Mouse (Mus musculus): Measurements from ENCODE around the gene Ptpn20.

Gene Ptpn20

DNA sequence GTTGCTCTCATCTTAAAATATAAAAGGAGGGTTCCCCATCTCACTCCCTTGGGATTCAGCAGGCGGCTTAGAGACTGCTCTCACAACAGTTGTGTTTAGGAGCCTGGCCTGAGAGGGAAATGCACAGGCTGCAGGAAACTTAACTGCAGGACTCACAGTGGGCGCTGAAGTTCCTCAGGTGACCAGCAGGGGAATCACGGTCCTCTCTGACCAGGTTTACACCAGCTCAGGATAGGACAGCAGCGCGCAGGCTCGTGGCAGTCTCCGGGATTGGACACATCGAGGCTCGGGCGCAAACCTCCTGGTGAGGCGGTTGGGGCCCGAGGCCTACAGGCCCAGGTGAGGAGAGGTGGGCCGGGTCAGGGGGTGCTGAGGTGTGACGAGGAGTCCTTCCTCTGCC lies at the start of gene Ptpn20:
Gene Ptpn20, plus strand, starts transcription at position 257 of the 400 bp plus-strand sequence.
- DNase-seq, result peak; percentile 3

DNA sequence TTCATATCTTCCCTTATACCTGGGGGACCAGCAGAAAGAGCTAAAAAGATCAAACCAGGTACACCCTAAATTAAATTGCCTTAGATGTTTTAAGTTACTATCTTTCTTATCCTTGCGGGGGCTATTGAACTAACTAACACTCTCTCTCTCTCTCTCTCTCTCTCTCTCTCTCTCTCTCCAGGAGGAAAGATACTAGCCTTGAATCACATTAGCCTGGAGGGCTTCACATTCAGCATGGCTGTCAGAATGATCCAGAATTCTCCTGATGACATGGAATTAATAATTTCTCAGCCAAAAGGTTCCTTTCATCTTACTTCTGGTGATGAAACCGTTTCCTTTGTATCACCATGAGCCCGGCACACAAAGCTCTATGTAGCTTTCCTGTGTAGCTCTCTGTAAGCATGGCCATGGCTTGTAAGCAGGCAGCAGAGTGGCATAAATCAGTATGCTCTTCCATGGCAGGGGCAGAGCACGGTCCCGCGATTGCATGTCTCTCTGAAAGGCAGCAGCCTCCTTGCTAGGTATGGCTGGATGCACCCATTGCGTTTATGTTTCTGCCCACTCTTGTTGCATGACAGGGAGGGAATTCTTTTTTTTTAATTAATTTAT lies 49.3 kb upstream of the Ptpn20 start:
- no peak for DNase-seq

DNA sequence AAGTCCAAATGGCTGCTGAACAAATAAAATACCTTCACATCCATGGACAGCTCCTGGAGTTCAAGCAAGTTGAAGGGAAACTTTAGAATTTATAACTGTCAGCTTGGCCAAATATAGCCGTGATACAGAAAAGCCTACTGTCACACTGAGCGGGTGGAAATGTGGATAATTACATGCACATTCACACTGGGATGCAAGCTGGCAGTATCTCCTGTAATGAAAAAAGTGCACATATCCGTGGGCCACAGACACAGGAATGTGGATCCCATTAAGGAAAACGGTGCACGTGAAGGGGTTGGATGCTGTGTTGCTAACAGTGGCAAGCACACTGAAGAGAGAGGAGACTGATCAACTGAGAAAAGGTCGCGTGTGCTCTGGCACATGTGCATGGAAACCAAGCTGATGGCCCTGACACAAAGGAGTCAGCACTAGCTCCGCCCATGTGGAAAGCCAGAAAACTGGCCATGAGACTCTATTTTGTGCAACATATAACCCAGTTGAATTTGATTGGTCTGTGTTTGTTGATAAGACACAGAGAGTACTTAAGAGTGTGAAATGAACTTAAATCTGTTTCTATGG lies 43.4 kb upstream of the Ptpn20 start:
- DNase-seq, result no peak

DNA sequence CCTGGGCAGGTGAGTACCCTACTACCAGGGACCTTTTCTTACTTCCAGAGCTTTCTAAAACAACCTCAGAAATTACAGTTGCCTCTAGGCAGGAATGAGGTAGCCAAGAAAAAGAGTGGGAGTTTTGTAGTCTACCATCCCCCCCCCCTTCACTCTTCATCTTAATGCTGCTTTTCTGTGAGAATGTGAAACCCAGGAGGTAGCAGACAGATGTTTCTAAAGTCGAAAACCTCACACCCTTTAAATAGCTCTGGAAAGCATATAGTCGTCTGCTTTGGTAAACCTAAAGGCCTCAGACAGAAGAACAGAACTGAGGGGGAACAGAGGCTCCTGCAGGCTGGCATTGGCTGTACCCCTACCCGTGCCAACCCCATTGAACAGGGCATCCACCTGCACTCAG lies 40.4 kb upstream of the Ptpn20 start:
- no peak for DNase-seq

DNA sequence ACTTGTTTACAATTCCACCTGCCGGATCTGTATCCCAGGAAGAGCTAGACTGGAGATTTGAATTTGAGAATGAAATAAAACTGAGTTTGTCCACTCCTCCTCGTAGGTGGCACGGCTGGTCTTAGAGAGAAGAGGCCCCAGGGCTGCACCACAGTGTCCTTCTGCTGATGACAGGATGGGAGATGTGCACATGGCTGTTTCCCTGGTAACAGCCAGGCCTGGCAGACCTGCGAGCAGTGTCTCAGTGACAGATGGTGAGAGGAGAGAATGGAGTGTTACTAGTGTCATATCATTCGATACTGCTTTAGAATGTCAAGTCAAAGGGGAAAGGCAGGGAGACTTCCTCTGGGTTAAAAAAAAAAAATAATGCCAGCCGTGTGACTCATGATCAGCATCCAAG lies 39.2 kb upstream of the Ptpn20 start:
- no peak for DNase-seq

DNA sequence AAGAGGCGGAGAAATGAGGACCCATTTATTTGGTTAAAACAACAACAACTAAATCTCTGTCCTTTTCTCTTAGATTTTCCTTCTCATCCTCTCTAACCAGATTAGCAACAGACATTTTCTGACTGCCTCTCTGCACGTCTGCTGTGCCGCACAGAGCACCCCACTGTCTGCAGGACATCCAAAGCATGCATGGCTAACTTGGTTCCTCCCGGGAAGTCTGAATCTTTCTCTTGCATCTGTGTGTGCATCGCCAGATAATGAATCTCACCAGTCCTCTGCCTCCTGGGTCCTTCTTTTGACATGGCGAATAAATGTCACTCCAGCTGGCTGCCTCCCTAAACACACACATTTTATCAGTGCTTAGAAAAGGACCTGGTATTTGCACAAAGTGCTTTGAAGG lies 18.3 kb upstream of the Ptpn20 start:
- no peak for DNase-seq

DNA sequence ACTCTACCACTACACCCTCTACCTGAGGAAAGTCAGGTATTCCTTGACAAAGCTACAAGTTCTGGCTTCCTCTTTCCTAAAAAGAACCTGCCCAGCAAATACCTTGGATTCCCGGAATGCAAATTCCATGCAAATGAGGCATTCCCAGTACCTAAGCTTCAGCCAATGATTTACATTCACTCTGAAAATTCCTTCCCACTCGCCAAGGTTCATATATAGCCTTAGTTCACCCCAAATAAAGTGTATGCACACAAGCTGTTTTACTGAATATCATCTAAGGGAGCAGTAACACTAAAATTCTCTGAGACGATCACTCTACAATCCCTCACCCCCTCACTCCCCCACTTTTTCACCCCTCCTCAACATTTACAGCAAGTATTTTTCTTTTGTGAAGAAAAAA lies 15.4 kb upstream of the Ptpn20 start:
- DNase-seq, result no peak

DNA sequence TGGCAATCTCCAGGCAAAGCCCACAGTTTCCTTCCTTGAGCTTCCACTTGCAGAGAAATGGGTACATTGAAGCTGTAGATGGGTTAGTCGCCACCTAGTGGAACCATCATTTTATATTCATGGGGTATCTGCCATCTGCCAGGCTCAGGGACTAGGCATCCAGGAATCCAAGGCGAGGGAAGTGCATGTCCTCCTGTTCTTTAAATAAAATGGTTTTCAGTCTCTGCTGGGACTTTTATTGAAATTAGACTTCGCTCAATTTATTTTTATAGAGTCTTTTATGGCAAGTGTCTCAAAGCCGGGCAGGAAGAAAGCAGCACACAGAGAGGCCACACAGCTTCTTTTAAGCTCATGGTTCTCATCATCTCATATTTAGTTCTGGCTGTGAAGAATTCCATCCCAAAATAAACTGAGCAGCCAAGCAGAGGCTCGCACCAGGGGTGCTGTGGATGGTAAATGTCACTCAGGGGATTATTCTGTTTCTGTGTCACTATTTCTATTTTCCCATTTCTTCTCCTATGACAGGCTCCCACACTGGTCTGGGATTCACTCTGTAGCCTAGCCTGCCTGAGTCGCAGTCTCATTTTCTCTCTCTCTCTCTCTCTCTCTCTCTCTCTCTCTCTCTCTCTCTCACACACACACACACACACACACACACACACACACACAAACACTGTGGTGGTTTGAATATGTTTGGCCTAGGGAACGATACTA lies 9.1 kb upstream of the Ptpn20 start:
- DNase-seq, result no peak

DNA sequence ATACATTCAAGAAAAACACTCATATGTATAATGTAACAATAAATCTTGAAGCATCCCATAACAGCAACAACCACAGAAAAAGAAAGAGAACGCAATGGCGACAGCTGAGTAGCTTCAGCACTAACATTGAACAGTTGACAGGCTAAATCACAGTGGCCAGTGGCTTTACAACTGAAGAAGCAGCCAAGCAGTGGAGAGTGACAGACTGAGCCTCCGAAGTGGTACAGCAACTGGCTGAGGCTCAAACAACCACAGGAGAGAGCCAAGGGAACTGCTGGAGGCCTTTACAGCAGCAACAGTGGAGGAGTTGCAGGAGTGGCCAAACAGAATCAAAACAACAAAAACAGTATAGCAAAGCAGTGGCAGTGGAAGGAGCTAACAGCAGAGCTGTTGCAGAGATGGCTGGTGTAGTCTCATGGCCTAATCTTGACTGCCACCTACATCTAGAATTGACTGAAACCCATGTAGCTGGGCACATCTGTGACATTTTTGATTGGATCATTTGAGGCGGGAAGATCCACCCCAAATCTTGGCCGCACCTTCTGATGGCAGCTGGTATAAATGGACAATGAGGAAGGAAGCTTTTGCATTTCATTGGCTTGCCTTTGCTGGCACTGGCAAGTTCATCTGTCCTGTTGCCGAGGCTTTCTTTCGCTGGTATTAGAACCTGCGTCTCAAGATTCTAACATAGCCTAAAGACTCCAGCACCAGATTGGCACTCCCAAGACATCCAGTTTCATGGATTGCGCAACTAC lies 9.5 kb downstream of the Ptpn20 start:
- DNase-seq, result no peak

DNA sequence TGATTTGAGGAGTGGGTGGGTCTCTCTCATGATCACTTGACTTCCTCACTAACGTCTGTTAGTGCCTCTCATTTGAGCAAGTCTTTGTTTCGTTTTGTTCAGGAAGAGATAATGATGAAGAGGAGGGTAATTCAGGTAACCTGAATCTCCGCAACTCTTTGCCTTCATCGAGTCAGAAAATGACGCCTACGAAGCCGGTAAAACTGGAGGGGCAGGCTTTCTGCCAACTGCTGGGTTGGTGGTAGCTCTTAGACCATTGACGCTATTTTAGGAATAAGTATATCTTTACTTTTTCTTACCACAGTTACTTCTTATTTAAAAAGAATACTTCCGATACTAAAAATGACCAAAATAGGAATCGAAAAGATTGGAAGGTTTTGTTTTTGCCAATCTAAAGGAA lies 18.4 kb downstream of the Ptpn20 start:
- DNase-seq, result no peak

DNA sequence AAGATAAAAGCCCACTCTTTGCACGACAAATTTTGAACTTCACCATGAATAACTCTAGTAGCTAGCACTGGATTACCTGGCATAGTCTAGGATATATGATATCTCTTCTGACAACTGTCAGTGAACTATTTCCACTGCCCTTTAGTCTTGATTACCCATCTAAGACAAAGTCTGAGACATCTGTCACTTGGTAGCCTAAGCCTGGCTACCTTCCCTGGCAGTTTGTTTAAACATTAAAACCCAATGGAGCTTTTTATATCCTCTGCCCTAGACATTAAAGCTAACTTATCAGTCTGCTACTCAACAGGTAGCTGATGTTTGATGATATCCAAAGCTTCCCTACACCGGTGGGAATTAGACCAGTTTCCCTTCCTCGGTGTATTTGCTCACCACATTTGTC lies 36.0 kb downstream of the Ptpn20 start:
- DNase-seq, result no peak

DNA sequence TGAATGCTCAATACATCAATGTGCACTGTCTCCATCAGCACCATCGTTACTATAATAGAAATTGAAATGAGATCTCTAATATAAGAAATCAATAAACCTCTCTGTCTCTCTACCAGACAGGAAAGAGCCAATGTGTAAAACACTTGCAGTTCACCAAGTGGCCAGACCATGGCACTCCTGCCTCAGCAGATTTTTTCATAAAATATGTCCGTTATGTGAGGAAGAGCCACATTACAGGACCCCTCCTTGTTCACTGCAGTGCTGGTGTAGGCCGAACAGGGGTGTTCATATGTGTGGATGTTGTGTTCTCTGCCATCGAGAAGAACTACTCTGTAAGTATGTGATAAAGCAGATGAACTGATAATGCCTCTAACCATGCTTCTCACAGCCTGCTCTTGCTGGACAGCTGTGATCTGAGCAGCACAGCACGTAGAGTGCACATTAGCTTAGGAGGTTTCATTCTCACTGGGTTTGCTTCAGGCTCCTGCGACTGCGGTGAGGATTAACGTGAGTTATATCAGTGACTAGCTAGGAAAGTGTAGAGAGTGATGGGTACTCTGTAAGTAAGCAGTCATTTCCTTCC lies 43.9 kb downstream of the Ptpn20 start:
- DNase-seq, result peak; percentile 50

DNA sequence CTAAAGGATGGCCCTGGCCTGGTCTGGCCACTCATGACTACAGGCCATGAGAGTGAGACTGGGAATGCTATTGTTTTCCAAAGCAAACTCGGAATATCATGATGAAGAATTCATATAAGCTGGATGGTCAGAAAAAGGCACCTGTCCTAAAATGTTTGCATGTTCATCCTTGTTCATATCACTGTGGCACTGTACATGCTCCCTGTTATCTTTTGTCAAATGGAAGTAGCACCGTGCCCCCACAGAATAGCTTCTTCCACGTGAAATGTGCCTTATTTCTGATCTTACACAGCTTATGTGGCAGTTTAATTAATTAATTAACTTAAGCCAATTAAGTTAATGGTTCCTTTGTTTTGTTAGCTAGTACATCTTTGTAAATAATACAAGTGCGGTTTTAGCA lies 45.3 kb downstream of the Ptpn20 start:
- DNase-seq, result no peak

DNA sequence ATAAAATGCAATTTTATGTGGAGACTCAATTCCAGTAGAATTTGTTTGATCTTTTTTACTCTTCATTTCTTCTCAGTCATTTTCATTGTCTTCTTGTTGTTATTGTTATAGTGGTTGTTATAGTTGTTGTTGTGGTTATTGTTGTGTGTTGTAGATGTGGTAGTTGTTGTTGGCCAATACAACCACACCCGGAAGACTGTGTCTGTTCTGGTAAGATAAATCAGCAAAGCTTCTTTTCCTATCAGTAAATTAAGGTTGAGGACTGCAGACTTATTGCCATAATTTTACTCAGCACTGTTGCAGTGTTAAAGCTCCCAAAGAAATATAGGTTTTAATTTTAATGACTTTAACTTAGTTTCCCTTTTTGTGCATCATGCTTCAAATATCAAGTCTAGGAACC lies 45.8 kb downstream of the Ptpn20 start:
- no peak for DNase-seq

DNA sequence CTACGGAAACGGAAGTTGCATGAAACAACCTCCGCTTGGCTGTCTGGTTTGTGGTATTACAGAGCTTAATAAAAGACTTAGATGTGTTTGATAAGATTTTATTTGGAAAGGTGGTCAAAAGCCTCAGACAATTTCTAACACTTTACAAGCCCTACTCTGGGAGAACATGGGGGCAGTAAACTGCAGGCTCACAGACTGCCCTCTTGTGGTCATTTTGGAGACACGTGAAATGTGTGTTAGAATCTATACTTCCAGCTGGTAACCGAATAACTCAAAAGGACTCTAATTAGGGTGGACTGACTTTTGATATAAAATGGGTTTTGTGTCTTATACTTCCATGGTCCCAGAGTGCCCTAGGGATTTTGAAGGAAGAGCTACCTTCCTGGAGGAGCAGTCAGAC lies 50.4 kb downstream of the Ptpn20 start:
- DNase-seq, result no peak

DNA sequence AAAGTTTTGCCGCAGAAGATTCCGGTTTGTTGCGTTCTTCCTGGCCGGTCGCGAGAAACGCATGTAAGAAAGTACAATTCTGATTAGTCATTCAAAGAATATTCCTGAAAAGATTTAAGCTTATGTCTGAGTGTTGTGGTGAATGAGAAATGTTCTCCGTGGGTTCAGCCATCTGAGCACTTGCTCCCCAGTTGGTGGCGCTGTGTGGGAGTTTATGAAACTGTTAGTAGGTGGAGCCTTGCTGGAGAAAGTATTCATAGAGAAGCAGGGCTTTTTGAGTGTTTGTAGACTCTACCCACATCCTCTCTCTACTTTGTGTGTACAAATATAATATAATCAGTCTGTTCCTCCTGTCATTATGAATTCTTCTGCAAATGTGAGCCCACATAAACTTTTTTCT lies 61.7 kb downstream of the Ptpn20 start:
- peak; percentile 64 for DNase-seq

DNA sequence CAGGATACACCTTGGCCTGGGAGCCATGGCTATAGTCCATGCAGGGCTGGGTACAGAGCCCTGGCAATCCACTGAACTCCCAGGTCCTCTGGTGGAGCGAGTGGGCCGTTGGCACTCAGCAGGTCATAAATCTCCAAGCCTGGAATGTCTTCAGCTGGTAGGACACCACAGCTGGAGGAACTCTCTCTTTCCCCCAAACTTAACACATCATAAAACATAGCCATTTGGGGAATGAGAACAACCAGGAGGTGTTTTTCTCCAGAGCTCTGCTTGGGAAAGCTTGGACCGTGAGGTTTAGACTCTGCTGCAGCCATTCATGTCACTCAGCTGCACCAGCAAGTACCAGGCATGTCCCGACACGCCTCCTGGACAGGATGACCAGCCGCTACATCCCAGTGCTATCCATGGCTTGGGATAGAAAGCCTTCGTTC lies 68.5 kb downstream of the Ptpn20 start:
- peak; percentile 64 for DNase-seq

DNA sequence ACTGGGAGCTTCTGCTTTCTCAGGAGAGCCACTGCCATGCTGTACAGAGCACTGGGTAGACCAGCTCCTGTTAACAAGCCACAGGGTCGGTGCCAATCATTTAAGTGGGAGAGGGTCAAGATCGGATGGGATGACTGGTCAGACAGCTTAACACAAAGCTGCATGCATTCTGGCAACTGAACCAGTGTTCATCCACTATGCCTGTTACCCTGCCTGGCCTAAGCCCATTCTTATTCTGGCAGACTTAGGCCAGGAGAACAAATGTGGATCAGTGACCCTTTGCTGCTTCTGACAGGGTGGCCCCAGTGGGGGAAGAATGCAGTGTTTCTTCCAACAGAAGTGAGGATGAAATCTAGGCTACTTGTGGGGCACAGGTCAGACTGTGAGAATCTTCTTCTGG lies 69.3 kb downstream of the Ptpn20 start:
- DNase-seq, result no peak

DNA sequence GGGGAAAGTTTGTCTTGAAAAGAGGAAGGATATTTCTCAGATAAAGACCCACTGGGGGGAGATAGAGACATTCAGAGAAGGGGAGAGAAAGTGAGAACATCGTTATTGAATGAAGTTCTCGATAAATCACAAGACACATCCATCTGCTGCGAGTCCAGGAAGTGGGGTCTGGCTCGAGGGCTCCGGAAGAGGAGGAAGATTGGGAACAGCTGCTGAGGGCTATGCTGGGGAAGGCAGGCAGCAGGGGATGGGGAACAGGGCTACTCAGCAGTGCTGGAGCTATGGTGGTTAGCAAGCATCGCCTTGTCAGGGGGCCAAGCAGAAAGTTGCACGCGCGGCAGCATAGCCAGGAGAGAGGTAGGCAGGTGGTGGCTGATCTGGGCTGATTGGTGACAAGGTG lies 73.1 kb downstream of the Ptpn20 start:
- DNase-seq, result peak; percentile 57

DNA sequence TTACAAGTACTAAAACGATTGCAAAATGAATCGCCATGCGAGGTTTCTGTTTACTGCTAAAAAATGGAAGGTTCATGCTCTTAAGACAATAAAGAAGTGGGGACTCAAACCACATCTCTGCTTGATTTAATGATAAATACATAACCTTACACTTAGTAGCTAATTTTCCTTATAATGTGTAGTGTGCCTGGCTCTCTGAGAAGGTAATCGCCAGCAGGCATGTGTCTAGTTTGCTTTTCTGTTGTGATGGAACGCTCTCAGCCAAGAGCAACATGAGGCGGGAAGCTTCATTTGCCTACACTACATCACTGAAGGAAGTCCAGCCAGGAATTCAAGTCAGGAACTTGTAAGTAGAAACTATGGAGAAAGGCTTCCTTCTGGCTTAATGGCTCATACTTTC lies 77.3 kb downstream of the Ptpn20 start:
- no peak for DNase-seq

DNA sequence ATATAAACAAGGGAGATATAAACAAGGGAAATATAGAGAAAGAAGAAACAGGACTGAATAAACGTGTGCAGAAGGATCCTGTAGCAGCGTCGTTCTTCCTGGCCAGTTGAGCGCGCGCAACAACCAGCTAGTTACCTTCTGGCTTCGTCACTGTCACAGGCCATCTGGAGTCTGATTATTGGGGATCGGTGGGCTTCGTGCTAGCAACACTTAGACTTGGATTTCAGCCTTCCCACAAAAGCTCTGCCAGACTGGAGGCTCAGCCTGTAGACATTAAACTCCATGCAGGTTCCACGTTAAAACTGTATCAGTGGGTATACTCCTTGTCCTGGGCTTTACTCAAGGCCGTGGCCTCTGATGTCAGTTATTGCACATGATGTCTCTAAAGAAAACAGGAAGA lies 80.9 kb downstream of the Ptpn20 start:
- no peak for DNase-seq

DNA sequence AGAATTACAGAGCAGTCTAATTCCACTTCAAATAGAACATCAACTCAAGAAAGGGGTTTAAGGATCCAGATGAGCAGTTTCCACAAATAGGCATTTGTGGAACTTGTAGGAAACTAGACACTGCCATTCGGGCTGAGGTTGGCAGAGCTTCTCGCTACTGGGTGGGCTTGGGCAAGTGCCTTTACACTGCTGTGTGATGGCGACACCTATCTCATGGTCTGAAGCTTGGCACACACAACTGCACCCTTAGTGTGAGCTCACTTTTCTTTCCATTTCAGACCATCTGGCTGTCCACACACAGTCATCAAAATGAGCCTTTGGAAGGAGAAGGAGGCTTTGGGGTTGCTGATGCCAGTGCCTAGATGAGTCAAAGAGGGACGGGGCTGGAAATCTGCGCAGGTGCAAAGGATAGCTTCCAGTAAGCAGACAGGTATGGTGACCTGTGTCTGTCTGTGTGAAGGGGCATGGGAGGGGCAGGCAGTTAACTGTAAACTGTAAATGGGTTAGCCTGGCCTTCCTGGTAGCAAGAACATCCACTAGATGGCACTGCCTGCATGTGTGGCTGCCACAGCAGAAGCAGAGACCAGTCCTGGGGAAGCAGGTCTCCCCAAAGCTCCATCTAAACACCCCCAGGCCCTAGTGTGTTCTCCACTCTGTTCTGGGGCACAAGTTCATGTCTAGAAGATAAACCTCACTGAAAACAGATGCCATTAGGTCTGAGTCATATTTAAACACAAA lies 84.5 kb downstream of the Ptpn20 start:
- DNase-seq, result peak; percentile 68

DNA sequence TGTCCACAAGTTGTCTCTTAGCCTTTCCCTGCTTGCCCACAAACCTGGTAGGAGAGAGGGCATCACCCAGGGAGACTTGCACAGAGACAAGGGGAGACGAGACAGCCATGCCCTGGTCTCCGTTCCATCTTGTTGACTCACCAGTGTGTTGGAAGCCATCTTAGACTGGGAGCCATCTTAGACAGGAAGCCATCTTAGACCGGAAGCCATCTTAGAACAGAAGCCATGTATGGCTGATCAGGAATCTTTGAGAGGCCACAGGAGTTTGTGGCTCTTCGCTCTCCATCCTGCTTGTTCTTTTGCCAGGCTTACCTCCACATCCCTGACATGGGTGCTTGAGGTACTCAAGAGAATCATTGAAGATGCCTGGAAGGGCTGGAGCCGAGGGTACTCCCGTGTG lies 89.0 kb downstream of the Ptpn20 start:
- DNase-seq, result no peak

Measured in lung, postnatal 10 days (tissue).